Mouse (Mus musculus) MEL (cell line): ENCODE results near the gene Prdm10. TPM values are rescaled to one million over a fixed set of nuclear protein-coding genes. Genes with fewer than 3 reads are reported as not detected.

Source experiments
- DNase-seq: peaks from one replicate; pipeline ENCODE4 v3.0.0; 2011; ENCODE audit warnings: low read depth, low spot score
- H3K27ac ChIP-seq: 2 replicates; pipeline ENCODE4 v1.5.1; 2012; ENCODE audit warnings: low read depth, mild to moderate bottlenecking, control low read depth, low read length, moderate library complexity; ENCODE audit not compliant: control insufficient read depth
- H3K27me3 ChIP-seq, 2 experiments: fragments of 150-350 bp in 1 of 2; sonication (generic) in 1 of 2; 2 replicates each; pipeline ENCODE4 v1.6.1; 2012; ENCODE audit warnings: low read length in 2 of 2, mild to moderate bottlenecking in 2 of 2, improper control_type of control experiment in 1 of 2, moderate library complexity in 1 of 2; ENCODE audit not compliant: insufficient read depth in 2 of 2, control insufficient read depth in 1 of 2
- H3K36me3 ChIP-seq, 2 experiments: 2 replicates each; pipeline ENCODE4 v1.6.1; 2012 to 2014; ENCODE audit warnings: low read length in 2 of 2, improper control_type of control experiment in 1 of 2, inconsistent platforms in 1 of 2, mild to moderate bottlenecking in 1 of 2; ENCODE audit not compliant: insufficient read depth in 2 of 2, control insufficient read depth in 1 of 2
- H3K4me1 ChIP-seq, 2 experiments: fragments of 150-350 bp in 1 of 2; sonication (generic) in 1 of 2; 2 replicates each; pipeline ENCODE4 v1.6.1; 2012; ENCODE audit warnings: low read length in 2 of 2, improper control_type of control experiment in 1 of 2, mild to moderate bottlenecking in 1 of 2; ENCODE audit not compliant: insufficient read depth in 2 of 2, control insufficient read depth in 1 of 2
- H3K4me3 ChIP-seq, 2 experiments: fragments of 150-350 bp in 1 of 2; sonication (generic) in 1 of 2; 2 replicates each; pipeline ENCODE4 v1.5.1; 2012; ENCODE audit warnings: low read depth in 2 of 2, low read length in 2 of 2, mild to moderate bottlenecking in 2 of 2, moderate library complexity in 2 of 2, control low read depth in 1 of 2, improper control_type of control experiment in 1 of 2; ENCODE audit not compliant: control insufficient read depth in 1 of 2, insufficient read depth in 1 of 2
- H3K79me2 ChIP-seq: 2 replicates; pipeline ENCODE4 v1.6.1; 2012; ENCODE audit warnings: mild to moderate bottlenecking, low read length, moderate library complexity; ENCODE audit not compliant: control insufficient read depth, poor library complexity, insufficient read depth
- H3K9ac ChIP-seq: 2 replicates; pipeline ENCODE4 v1.6.1; 2012; ENCODE audit warnings: low read depth, mild to moderate bottlenecking, control low read depth, low read length, moderate library complexity; ENCODE audit not compliant: control insufficient read depth, poor library complexity, severe bottlenecking
- H3K9me3 ChIP-seq: fragments of 150-350 bp; sonication (generic); replicated peaks from 2 replicates; pipeline ENCODE4 v1.6.1; 2012; ENCODE audit warnings: mild to moderate bottlenecking, low read length, improper control_type of control experiment, moderate library complexity; ENCODE audit not compliant: insufficient read depth
- BHLHE40 ChIP-seq: IDR thresholded peaks from 2 replicates; pipeline ENCODE4 v1.6.1; 2012; ENCODE audit warnings: low read depth, mild to moderate bottlenecking, inconsistent platforms, low read length, improper control_type of control experiment, borderline replicate concordance
- CHD2 ChIP-seq: IDR thresholded peaks from 2 replicates; pipeline ENCODE4 v1.6.1; 2011; ENCODE audit warnings: low read length, improper control_type of control experiment
- CTCF ChIP-seq, 3 experiments: IDR thresholded peaks in 2 of 3; conservative IDR thresholded peaks in 1 of 3; 2 replicates each; pipeline ENCODE4 v1.5.1; 2011 to 2012; ENCODE audit warnings: low read length in 3 of 3, low read depth in 2 of 3, mild to moderate bottlenecking in 2 of 3, improper control_type of control experiment in 1 of 3, inconsistent platforms in 1 of 3, mixed read lengths in 1 of 3, moderate library complexity in 1 of 3; ENCODE audit not compliant: control insufficient read depth in 1 of 3, insufficient read depth in 1 of 3, poor library complexity in 1 of 3, severe bottlenecking in 1 of 3
- E2F4 ChIP-seq: IDR thresholded peaks from 2 replicates; pipeline ENCODE4 v1.6.1; 2011; ENCODE audit warnings: low read depth, low read length, improper control_type of control experiment, borderline replicate concordance
- ELF1 ChIP-seq: IDR thresholded peaks from 2 replicates; pipeline ENCODE4 v1.6.1; 2014; ENCODE audit warnings: low read depth, mild to moderate bottlenecking, inconsistent platforms, low read length, improper control_type of control experiment, moderate library complexity
- EP300 ChIP-seq, 2 experiments: IDR thresholded peaks; 2 replicates each; pipeline ENCODE4 v1.6.1; 2011; ENCODE audit warnings: improper control_type of control experiment in 2 of 2, low read length in 2 of 2, low read depth in 1 of 2, mild to moderate bottlenecking in 1 of 2
- ETS1 ChIP-seq: IDR thresholded peaks from 2 replicates; pipeline ENCODE4 v1.6.1; 2012; ENCODE audit warnings: low read depth, mild to moderate bottlenecking, inconsistent platforms, low read length, improper control_type of control experiment, moderate library complexity
- GATA1 ChIP-seq: IDR thresholded peaks from 2 replicates; pipeline ENCODE4 v1.6.1; 2011; ENCODE audit warnings: low read depth, low read length, improper control_type of control experiment
- JUND ChIP-seq: IDR thresholded peaks from 2 replicates; pipeline ENCODE4 v1.6.1; 2011; ENCODE audit warnings: low read depth, mild to moderate bottlenecking, improper control_type of control experiment, low read length
- KAT2A ChIP-seq: conservative IDR thresholded peaks from 2 replicates; pipeline ENCODE4 v1.6.1; 2012; ENCODE audit warnings: low read depth, low read length, improper control_type of control experiment, inconsistent platforms
- MAFK ChIP-seq: IDR thresholded peaks from 2 replicates; pipeline ENCODE4 v1.6.1; 2011; ENCODE audit warnings: low read depth, mild to moderate bottlenecking, low read length, improper control_type of control experiment, borderline replicate concordance
- MAX ChIP-seq: IDR thresholded peaks from 2 replicates; pipeline ENCODE4 v1.6.1; 2011; ENCODE audit warnings: low read length, improper control_type of control experiment
- MEF2A ChIP-seq: IDR thresholded peaks from 2 replicates; pipeline ENCODE4 v1.6.1; 2014; ENCODE audit warnings: low read depth, mild to moderate bottlenecking, inconsistent platforms, low read length, improper control_type of control experiment; ENCODE audit not compliant: poor library complexity, insufficient replicate concordance, severe bottlenecking; ENCODE audit errors: extremely low read depth
- MXI1 ChIP-seq: IDR thresholded peaks from 2 replicates; pipeline ENCODE4 v1.6.1; 2011; ENCODE audit warnings: mild to moderate bottlenecking, low read depth, low read length, improper control_type of control experiment
- POLR2A ChIP-seq, 2 experiments: IDR thresholded peaks; 2 replicates each; pipeline ENCODE4 v1.6.1; 2011 to 2012; ENCODE audit warnings: low read length in 2 of 2, mild to moderate bottlenecking in 2 of 2, control low read depth in 1 of 2, improper control_type of control experiment in 1 of 2, low read depth in 1 of 2, moderate library complexity in 1 of 2; ENCODE audit not compliant: control insufficient read depth in 1 of 2, insufficient read depth in 1 of 2, poor library complexity in 1 of 2
- POLR2AphosphoS5 ChIP-seq: IDR thresholded peaks from 2 replicates; pipeline ENCODE4 v1.6.1; 2012; ENCODE audit warnings: low read depth, borderline replicate concordance, mild to moderate bottlenecking, inconsistent platforms, low read length, moderate library complexity, mixed read lengths
- SIN3A ChIP-seq: IDR thresholded peaks from 2 replicates; pipeline ENCODE4 v1.6.1; 2012; ENCODE audit warnings: low read length, improper control_type of control experiment, inconsistent platforms
- SMC3 ChIP-seq: IDR thresholded peaks from 2 replicates; pipeline ENCODE4 v1.6.1; 2011; ENCODE audit warnings: low read depth, low read length, improper control_type of control experiment
- TAL1 ChIP-seq: IDR thresholded peaks from 2 replicates; pipeline ENCODE4 v1.6.1; 2012; ENCODE audit warnings: mild to moderate bottlenecking, inconsistent platforms, low read length, moderate library complexity, mixed read lengths
- TBP ChIP-seq: IDR thresholded peaks from 2 replicates; pipeline ENCODE4 v1.8.0; 2011; ENCODE audit warnings: low read depth, low read length, improper control_type of control experiment
- TCF12 ChIP-seq: IDR thresholded peaks from 2 replicates; pipeline ENCODE4 v1.6.1; 2014; ENCODE audit warnings: low read depth, mild to moderate bottlenecking, inconsistent platforms, low read length, improper control_type of control experiment, moderate library complexity
- UBTF ChIP-seq: IDR thresholded peaks from 2 replicates; pipeline ENCODE4 v1.6.1; 2012; ENCODE audit warnings: low read depth, mild to moderate bottlenecking, inconsistent platforms, low read length, improper control_type of control experiment, moderate library complexity, borderline replicate concordance; ENCODE audit not compliant: insufficient read depth
- USF2 ChIP-seq, 2 experiments: IDR thresholded peaks; 2 replicates each; pipeline ENCODE4 v1.6.1; 2011 to 2012; ENCODE audit warnings: improper control_type of control experiment in 2 of 2, low read length in 2 of 2, borderline replicate concordance in 1 of 2, inconsistent platforms in 1 of 2, low read depth in 1 of 2, mild to moderate bottlenecking in 1 of 2; ENCODE audit not compliant: insufficient read depth in 1 of 2
- ZC3H11A ChIP-seq: IDR thresholded peaks from 2 replicates; pipeline ENCODE4 v1.6.1; 2012; ENCODE audit warnings: low read depth, mild to moderate bottlenecking, inconsistent platforms, low read length, improper control_type of control experiment
- ZKSCAN1 ChIP-seq: IDR thresholded peaks from 2 replicates; pipeline ENCODE4 v1.6.1; 2012; ENCODE audit warnings: low read depth, mild to moderate bottlenecking, inconsistent platforms, low read length, improper control_type of control experiment, moderate library complexity
- ZNF384 ChIP-seq: IDR thresholded peaks from 2 replicates; pipeline ENCODE4 v1.6.1; 2012; ENCODE audit warnings: low read depth, mild to moderate bottlenecking, inconsistent platforms, low read length, improper control_type of control experiment
- polyA plus RNA-seq, 2 experiments: library from polyadenylated mRNA; stranded (reverse) in 1 of 2; unstranded in 1 of 2; fragments of >175 nt in 1 of 2; fragments of >200 nt in 1 of 2; gene quantifications; 2 replicates each; pipeline versions ENCODE4 v1.2.1 to v1.2.4; 2012; ENCODE audit warnings: low replicate concordance in 2 of 2, low read depth in 1 of 2; ENCODE audit not compliant: insufficient read length in 2 of 2, insufficient read depth in 1 of 2, missing spikeins in 1 of 2
- total RNA-seq: library from RNA; depleted of rRNA; stranded (reverse); fragments of 300-350 nt; gene quantifications from 2 replicates; pipeline ENCODE4 v1.2.3, GENCODE M21; 2012

Prdm10 gene
- total and polyA plus RNA-seq, 3 experiments = 3.4 to 8.7 TPM; not detected in 1

DNA sequence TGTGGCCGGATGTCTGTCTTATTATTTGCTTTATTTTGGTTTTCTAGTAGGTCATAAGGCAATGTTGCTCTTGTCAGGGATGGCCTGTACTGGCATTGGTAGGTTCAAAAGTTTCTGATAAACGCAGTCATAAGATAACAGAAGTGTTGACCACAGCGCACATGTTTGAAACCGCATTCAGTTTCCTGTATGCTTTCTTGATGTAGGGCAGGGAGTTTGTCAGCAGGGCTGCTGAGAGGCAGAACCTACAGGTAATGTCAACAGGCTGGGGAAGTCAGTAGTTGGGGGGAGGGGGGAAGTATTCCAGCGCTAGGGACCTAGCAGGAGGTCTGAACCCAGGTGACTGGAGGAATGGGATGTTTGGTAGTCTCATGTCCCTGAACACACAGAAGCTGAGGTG is 20.8 kb downstream of the Prdm10 start:
- H3K4me1 ChIP-seq = peaks cover 14 to 21% of the 10 kb centered on the region in 2 experiments

DNA sequence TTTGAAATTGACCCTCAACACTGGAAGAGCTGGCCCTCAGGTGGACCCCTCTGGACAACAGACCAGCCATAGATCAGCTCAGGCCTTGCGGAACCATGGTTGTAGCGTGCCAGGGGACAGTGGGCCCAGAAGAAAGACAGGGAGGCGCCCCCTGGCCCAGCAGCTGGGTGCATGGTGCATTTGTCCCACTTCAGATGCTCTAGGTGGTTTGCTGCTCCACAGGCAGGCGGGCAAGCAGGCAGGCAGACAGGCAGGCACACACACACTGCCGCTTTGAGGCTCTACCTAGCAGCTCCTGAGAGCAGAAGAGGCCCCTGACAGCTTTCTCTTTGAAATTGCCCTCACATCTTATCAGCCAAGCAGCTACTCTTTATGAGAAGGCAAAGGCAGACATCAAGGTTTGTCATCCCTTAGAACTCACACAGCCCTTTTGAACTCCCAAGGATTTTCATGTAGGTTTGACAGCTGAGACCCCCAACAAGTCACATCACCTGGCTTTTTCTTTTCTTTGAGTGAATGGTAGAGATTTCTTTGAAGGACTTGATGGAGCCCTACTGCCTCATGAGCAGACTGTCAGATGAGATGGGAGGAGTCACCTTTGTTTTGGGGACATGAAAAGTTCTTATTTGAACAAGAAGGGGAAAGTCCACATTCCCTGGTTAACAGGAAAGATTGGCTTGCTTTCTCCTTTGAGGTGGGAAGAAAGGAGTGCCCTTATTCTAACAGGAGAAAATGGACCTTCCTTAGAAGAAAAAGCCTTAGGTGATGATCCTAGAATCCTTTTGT is 21.4 kb downstream of the Prdm10 start:
- no peak overlapping the region for H3K27ac ChIP-seq
- no peak for DNase-seq
- H3K36me3 ChIP-seq = peaks cover 0 to 13% of the 10 kb centered on the region in 2 experiments; a peak in 2 of 4 replicates

More for the DNA sequence above, 20.8 kb downstream of the Prdm10 start:
- 0 out of 2 replicates have a peak, but pooled peaks have one; percentile 21 for TF ChIP-seq GATA1
- peak; percentile 58; the same call in 1 of the 2 replicates for TF ChIP-seq ETS1
- TF ChIP-seq MAFK = no peak
- TF ChIP-seq TBP = no peak
- TF ChIP-seq ZC3H11A = no peak
- TF ChIP-seq SMC3 = no peak
- TF ChIP-seq BHLHE40 = peak; percentile 73; the same call in 1 of the 2 replicates
- peak; percentile 18; the same call in 1 of the 2 replicates for TF ChIP-seq MAX
- peak; percentile 49; the same call in 1 of the 2 replicates for TF ChIP-seq MXI1
- peak; percentile 16; the same call in 1 of the 2 replicates for TF ChIP-seq TCF12
- Histone ChIP-seq H3K9ac (no peak overlapping the region), H3K27ac (peak overlapping the region; percentile 41), H3K9me3 (no peaks in the 10 kb centered on the region), H3K4me3 (no peak overlapping the region; a peak in 1 of 4 replicates), H3K27me3 (no peaks in the 10 kb centered on the region), H3K79me2 (0 out of 2 replicates have a peak, but pooled peaks cover 2% of the 10 kb centered on the region), H3K36me3 (peaks cover 0 to 13% of the 10 kb centered on the region in 2 experiments; a peak in 2 of 4 replicates)
- no peak for DNase-seq

DNA sequence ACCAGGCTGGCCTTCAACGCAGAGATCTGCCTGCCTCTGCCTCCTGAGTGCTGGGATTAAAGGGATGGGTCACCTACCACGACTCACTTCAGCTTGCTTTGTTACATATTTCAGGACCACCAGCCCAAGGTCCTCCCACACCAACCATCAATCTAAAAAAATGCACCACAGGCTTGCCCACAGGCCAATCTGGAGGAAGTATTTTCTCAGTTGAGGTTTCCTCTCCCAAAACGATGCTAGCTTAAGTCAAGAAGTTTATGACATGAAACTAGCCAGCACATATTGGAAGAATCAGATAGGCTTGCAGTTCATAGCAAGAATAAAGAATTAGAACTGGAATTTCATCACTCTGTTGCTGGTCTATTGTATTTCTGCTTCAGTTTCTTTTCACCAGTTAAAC is 24.0 kb downstream of the Prdm10 start:
- no peaks in the 10 kb centered on the region for H3K9me3 ChIP-seq
- no peak for DNase-seq
- H3K27ac ChIP-seq = no peak overlapping the region
- H3K79me2 ChIP-seq = no peaks in the 10 kb centered on the region
- no peak overlapping the region for H3K9ac ChIP-seq
- H3K36me3 ChIP-seq = peaks cover 0 to 25% of the 10 kb centered on the region in 2 experiments; a peak in 2 of 4 replicates
- no peaks in the 10 kb centered on the region for H3K27me3 ChIP-seq
- peaks cover 23 to 28% of the 10 kb centered on the region in 2 experiments for H3K4me1 ChIP-seq
- H3K4me3 ChIP-seq = no peak overlapping the region
- TF ChIP-seq MAX (no peak), SMC3 (no peak), ZC3H11A (no peak), ZKSCAN1 (no peak), E2F4 (no peak), MXI1 (no peak), ZNF384 (no peak), MEF2A (no peak), CTCF (IDR thresholded peaks at IDR 0.05 in 2 of 3, conservative IDR thresholded peaks at IDR 0.05 in 1 of 3; ENCODE audit: control insufficient read depth in 1 of 3, insufficient read depth in 1 of 3, low read depth in 2 of 3, low read length in 3 of 3, poor library complexity in 1 of 3, severe bottlenecking in 1 of 3) (no peak), POLR2A (IDR thresholded peaks at IDR 0.05; ENCODE audit: control insufficient read depth in 1 of 2, insufficient read depth in 1 of 2, low read depth in 1 of 2, low read length in 2 of 2, poor library complexity in 1 of 2) (no peak), KAT2A (no peak), EP300 (IDR thresholded peaks at IDR 0.05; ENCODE audit: low read depth in 1 of 2, low read length in 2 of 2) (no peak), POLR2AphosphoS5 (no peak), ELF1 (no peak), UBTF (no peak)

More for the DNA sequence above, 21.4 kb downstream of the Prdm10 start:
- Histone ChIP-seq H3K4me1 (peaks cover 14 to 21% of the 10 kb centered on the region in 2 experiments), H3K9me3 (no peaks in the 10 kb centered on the region), H3K79me2 (0 out of 2 replicates have a peak, but pooled peaks cover 2% of the 10 kb centered on the region), H3K4me3 (no peak overlapping the region), H3K9ac (no peak overlapping the region), H3K27me3 (no peaks in the 10 kb centered on the region)
- TF ChIP-seq ZKSCAN1 (no peak), TAL1 (no peak), KAT2A (no peak), SIN3A (no peak), POLR2AphosphoS5 (no peak), JUND (no peak), CHD2 (no peak), USF2 (IDR thresholded peaks at IDR 0.05; ENCODE audit: borderline replicate concordance in 1 of 2, insufficient read depth in 1 of 2, low read depth in 1 of 2, low read length in 2 of 2) (no peak)
- TF ChIP-seq, all 39 proteins: peak for 0
